Mouse (Mus musculus) CD4-positive helper T cell, adult 2 months (primary cell): ENCODE measurements around the gene Iqsec2.
"Not testable (repeated sequence)": the region's sequence is repeated elsewhere in the genome, so short reads cannot be mapped to it uniquely, and the experiment has no call there.

Experiments used
- DNase-seq: peaks from one replicate; pipeline ENCODE4 v3.0.0-alpha.2; 2012; ENCODE audit warnings: low read depth, missing footprints, low spot score

Iqsec2 gene

DNA sequence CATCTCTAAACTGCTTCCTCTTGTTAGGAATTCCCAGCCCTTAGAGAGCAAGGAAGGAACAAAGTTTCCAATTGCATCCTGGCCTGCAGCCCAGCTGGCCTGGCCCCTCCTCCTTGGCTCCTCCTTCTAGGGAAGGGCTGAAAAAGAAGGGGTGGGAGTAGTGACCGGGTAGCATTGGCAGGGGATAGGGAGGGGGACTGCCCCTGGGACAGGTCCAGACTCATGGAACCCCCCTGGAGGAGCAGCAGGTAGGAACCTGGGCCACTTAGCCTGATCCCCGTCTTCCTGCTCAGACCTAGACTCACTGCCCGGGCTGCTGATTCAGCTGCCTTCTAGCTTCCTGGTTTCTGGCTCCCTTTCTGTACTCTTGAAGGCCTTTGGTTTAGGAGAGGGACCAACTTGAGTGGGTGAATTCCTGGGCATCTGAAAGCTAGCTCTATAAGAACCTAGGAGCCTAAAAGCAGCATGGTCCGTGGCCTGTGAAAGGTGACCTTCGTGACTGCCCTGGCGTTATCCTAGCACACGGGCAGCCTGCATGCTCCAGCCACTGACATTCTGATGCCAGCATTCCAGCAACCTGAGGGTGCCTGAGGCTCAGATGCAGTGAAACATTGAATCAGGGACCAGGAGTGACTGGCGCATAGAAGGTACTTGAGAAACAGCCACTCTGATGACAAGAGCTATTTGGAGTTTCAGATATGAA, 34.9 kb downstream of the Iqsec2 start:
- no peak for DNase-seq

DNA sequence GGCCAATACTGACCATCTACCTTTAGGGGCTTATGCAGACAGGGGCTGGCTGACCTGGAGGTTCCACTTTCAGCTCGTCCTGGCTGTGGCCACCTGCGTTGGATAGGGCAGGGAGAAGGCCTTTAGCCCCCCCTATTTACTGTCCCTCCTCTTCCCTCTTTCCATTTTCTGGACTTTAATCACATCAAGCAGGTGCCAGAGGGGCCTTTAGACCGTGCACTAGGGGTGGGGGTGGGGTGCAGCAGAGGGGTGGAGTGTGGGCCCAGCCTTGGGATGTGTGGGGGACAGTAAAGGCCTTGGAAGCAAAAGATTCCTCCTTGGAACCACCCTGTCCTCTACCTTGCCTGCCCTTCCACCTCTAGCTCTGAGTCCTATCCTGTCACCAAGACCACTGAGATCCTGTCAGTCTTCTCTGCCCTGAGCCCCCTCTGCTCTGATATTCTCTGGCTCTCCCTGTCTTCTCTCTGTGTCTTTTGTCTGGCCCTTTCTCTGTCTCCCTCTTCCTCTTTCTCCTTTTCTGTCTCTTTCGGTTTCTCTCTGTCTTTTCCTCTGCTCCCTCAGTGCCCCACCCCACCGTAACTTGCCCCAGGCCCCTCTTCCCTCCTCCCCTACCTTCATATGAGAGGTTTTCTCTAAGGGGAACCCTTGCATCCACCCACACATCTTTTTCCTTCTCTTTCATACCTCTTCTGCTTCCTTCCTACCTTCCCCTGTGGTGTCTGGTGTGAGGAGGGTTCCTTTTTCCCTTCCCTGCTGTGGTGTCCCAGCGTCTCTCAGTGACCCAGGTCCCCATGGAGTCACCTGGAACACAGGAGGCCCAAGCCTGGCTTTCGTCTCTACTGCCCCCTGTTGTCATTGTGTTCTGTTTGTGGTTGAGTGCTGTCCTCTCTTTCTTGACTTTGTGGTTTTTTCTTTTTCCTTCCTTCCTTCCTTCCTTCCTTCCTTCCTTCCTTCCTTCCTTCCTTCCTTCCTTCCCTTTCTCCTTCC, 35.9 kb downstream of the Iqsec2 start:
- DNase-seq = no peak

- no peak for DNase-seq
These were observed 43.1 kb downstream of the Iqsec2 start for GRCm38 (mm10) chrX:152187151-152187550.

GRCm38 (mm10) chrX:152191266-152191665, 47.2 kb downstream of the Iqsec2 start:
- DNase-seq = no peak

GRCm38 (mm10) chrX:152197814-152198648, 54.0 kb downstream of the Iqsec2 start:
- no peak for DNase-seq

DNA sequence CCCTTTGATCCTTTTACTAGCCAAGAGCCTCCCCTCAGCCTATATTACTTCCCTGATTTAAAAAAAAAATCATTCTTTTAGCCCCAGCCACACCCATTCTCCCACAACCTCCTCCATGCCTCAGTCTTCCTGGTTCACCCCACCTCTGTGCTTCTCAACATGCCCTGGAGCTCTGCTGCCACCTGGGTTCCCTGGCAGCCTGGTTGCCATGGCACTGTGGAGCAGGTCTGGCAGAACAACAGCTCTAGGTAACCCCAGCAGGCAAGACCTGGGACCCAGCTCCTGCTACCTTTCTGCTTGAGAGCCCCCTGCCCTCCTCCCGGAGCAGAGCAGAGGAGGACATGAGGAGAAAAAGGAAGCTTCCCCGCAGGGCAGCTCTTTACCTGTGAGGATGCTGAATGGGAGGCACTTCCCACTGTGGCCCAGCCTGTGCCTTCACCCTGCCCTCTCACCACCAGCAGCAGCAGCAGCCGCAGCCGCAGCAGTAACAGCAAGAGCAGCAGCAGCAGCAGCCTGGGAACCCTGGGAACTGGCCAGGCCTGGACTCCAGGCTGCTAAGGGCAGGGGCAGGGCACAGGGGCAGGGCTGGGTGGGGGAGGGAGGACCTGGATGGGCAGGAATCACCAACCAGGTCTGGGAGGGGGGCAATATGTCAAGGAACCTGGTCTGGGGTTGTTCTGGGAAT, 57.8 kb downstream of the Iqsec2 start:
- no peak for DNase-seq

DNA sequence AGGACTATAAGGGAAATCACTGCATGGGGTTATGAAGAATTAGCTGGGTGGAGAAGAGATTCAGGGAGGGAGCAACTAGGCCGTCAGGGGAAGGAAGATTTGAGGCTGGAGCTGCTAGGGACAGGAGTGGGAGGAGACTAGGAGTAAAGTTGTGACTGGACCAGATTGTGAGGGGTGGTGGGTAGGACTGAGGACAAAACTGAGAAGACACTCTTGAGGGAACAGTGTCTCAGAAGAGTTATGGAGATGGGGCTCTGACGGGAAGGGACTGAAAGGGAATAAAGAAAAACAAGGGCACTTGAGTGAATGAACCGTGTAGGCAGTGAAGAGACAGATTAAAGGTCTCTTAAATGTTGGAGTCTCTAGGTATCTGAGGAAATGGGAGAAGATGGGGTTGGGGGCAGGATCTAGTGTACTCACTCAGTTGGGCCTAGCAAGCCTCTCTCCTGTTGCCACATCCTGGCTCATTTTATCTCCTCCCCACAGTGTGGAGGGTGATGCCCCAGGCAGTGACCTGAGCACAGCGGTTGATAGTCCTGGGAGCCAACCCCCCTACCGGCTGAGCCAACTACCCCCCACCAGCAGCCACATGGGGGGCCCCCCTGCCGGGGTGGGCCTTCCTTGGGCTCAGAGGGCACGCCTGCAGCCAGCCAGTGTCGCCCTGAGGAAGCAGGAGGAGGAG, 58.5 kb downstream of the Iqsec2 start:
- no peak for DNase-seq

GRCm38 (mm10) chrX:152203247-152203646, 59.2 kb downstream of the Iqsec2 start:
- DNase-seq = no peak

DNA sequence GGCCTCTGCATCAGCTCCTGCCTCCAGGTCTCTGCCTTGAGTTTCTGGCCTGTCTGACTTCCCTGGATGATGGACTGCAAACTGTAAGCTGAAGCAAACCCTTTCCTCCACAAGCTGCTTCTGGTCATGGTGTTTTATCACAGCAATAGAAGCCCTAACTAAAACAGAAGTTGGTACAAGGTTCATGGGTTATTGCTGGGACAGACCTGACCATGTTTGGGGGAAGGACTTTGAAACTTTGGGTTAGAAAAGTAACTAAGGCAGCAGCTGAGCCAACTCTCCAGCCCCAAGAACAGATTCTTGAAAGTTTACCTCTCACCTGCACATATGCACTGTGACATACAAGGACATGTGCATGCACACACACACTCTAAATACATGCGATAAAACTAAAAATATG, 61.4 kb downstream of the Iqsec2 start:
- DNase-seq = no peak

GRCm38 (mm10) chrX:152214703-152215102, 70.6 kb downstream of the Iqsec2 start:
- DNase-seq = no peak

GRCm38 (mm10) chrX:152218529-152218928, 74.5 kb downstream of the Iqsec2 start:
- DNase-seq = no peak

DNA sequence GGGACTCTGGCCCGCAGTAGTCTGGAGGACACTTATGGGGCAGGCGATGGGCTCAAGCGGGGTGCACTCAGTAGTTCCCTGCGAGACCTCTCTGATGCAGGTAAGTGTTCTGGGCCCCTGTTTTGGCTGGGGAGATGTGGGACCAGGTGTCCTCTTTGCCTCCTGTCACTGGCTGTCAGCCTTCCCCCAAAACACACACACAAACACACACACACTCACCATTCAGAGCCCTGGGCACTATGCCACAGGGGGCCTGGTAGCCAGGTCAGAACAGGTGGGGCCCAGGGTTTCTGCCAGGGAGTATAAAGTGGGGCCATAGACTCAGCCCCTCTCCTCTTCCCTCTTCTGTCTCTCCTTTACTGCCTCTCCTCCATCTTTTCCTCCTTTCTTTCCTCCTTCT, 77.7 kb downstream of the Iqsec2 start:
- DNase-seq = no peak

DNA sequence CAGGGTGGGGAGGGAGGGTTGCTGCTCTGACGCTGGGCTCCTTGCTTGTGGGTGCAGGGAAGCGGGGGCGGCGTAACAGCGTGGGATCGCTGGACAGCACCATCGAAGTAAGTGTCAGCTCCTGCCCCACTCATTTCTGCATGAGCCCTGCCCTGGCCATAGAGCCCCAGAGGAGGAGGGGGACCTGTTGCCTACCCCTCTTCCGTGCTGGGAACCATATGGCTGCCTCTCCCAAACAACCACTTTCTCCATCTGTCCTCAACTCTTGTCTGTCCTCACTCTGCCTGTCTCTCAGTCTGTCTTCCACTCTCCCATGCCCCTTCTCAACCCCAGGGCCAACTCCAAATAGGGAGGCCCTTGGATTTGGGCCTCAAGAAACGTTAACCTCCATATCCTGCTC, 78.2 kb downstream of the Iqsec2 start:
- DNase-seq = no peak

DNA sequence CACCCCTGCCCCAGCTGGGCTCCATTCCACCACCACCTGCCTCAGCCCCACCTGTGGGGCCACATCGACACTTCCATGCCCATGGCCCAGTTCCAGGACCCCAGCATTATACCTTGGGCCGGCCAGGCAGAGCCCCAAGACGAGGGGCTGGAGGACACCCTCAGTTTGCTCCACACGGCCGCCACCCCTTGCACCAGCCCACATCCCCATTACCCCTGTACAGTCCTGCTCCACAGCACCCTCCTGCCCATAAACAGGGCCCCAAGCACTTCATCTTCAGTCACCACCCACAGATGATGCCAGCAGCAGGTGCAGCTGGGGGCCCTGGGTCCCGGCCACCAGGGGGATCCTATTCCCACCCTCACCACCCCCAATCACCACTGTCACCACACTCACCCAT, 79.2 kb downstream of the Iqsec2 start:
- DNase-seq = no peak

GRCm38 (mm10) chrX:152224280-152224679, 80.2 kb downstream of the Iqsec2 start:
- DNase-seq = no peak

GRCm38 (mm10) chrX:152232781-152233763, 89.0 kb downstream of the Iqsec2 start, which contains the start of gene Kdm5c:
TSS of gene Kdm5c (plus strand) at chrX:152233020.
- peak; percentile 97 for DNase-seq

DNA sequence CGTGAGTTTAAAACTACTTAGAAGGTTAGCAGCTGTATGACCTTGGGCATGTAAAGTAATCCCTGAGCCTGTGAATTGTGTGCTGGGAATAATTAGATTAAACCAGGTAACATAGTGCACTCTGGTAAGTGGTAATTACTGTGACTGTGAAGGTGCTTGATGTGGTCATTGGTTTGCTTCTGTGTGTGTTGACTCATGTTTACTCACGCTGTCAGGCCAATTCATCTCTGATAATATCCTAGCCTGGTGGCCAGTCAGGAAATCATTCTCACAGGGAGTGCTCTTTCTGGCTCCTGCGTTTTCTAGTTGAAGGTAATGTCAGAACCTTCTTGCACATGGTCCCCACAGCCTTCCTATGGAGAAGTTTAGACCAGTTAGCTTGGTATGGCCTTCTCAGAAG, 90.1 kb downstream of the Iqsec2 start:
- DNase-seq = peak; percentile 8

- no peak for DNase-seq
These were observed 91.7 kb downstream of the Iqsec2 start for GRCm38 (mm10) chrX:152235758-152236157.

- not testable (repeated sequence) for DNase-seq
These were observed 99.1 kb downstream of the Iqsec2 start for GRCm38 (mm10) chrX:152243140-152243539.
